7 mouse cellular contexts compared by ENCODE assay signal in the genomic region with DNA sequence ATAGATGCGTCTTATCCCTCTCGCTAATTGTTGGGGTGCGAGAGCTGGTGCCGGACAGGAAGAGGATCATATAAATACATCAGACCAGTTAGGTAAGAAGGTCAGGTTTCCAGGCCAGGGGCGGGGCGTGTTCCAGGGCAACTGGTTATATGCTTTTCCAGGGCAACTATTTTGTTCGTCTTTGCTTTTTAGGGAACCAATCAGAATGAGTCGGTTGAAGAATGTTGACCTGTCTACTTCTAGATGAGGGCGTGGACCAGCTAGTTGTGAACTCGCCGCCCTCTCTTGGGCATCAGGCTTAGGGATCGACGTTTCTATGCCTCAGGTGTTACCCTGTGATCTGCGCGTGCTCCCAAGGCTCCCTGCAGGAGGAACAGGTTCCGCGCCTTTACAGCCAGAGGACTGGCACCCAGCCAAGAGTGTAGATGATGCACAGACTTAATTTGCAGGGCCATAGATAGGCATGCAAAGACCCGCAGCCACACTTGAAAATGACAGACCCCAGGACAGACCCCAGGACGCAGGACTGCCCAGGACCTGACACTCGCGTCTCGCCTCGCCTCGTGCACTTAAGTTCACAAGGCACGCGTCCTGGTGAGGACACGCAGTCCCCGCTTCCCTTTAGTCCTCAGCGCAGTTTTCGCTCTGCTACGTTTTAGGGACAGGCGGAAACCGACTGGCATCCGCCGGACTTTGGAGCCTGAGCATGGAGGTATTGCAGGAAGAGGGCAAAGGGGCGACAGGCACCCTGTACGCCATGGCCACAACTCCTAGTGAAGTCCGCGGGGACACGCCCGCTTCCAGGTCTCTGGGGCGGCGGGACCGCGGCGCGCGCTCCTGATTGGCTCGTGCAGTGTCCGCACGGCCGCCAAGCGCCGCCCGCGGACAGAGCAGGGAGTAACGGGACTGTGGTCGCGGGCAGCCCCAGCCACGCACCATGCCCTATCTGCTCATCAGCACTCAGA. TPM values are rescaled to one million over a fixed set of nuclear protein-coding genes. Genes with fewer than 3 reads are reported as not detected.
A peak's percentile ranks its signal among the peaks of the same experiment; 100 is the strongest.
DNase-seq lines count a peak whose midpoint lies in the region; ATAC-seq and TF ChIP-seq lines count a peak whose summit lies in the region.

A gene (plus strand): TSS at position 873 of the 965 bp plus-strand sequence.

- no peak for TF ChIP-seq POLR2A in embryonic fibroblast, embryonic 13.5 days (IDR thresholded peaks at IDR 0.05; ENCODE audit: low read depth, low read length)

- peaks cover 6% of the 10 kb centered on the region; the same call in 1 of the 2 replicates for H3K4me1 ChIP-seq in embryonic fibroblast, embryonic 13.5 days (ENCODE audit: control insufficient read depth, insufficient read depth, low read length)
- H3K4me1 ChIP-seq in heart, embryonic 14.5 days (ENCODE audit: control insufficient read depth in 2 of 2, insufficient read depth in 2 of 2, low read length in 2 of 2), result peaks cover 9% of the 10 kb centered on the region in 2 experiments
- peaks cover 12% of the 10 kb centered on the region for H3K4me1 ChIP-seq in kidney, embryonic 16.5 days (ENCODE audit: insufficient read depth, low read length)

- no peaks in the 10 kb centered on the region for H3K36me3 ChIP-seq in heart, embryonic 14.5 days (ENCODE audit: control insufficient read depth, insufficient read depth, low read length)
- no peaks in the 10 kb centered on the region for H3K36me3 ChIP-seq in kidney, embryonic 16.5 days (ENCODE audit: insufficient read depth, low read length)

- peak; percentile 77 for DNase-seq in MN1 (ENCODE audit: low spot score)
- DNase-seq in adrenal gland, postnatal 4 days (ENCODE audit: low spot score in 2 of 2), result peak; percentile 22 to 47
- DNase-seq in lung, postnatal 10 days, result peak; percentile 80
- DNase-seq in retina, adult 2 months (ENCODE audit: low read depth, low spot score), result peak; percentile 32

- no peak for TF ChIP-seq CTCF in embryonic fibroblast, embryonic 13.5 days (IDR thresholded peaks at IDR 0.05; ENCODE audit: borderline replicate concordance, insufficient read depth, low read length)

- peak within 1 kb of the TSS; percentile 100 for H3K4me2 ChIP-seq in heart, embryonic 14.5 days (ENCODE audit: low read length)
- peak within 1 kb of the TSS; percentile 94 for H3K4me2 ChIP-seq in kidney, embryonic 16.5 days (replicated peaks; ENCODE audit: low read depth, low read length)

- 0 out of 2 replicates have a peak, but pooled peaks cover 3% of the 10 kb centered on the region for H3K9me3 ChIP-seq in heart, embryonic 14.5 days (ENCODE audit: control insufficient read depth, low read length)
- H3K9me3 ChIP-seq in kidney, embryonic 16.5 days (ENCODE audit: low read length), result no peaks in the 10 kb centered on the region

- peak within 1 kb of the TSS; percentile 67 for H3K9ac ChIP-seq in heart, embryonic 14.5 days (ENCODE audit: low read length)
- H3K9ac ChIP-seq in kidney, embryonic 16.5 days (replicated peaks; ENCODE audit: low read length), result peak within 1 kb of the TSS; percentile 62

- no peak within 1 kb of the TSS for H3K27ac ChIP-seq in embryonic fibroblast, embryonic 13.5 days (ENCODE audit: insufficient read depth, low read length)
- no peak within 1 kb of the TSS for H3K27ac ChIP-seq in heart, embryonic 14.5 days (replicated peaks in 1 of 2; ENCODE audit: control insufficient read depth in 1 of 2, insufficient read depth in 1 of 2, low read depth in 2 of 2, low read length in 2 of 2)
- no peak within 1 kb of the TSS for H3K27ac ChIP-seq in kidney, embryonic 16.5 days (ENCODE audit: low read length)

- WGBS in heart, embryonic 14.5 days, result under 1% methylated on average over 60 of the region's 60 CpGs
- WGBS in kidney, embryonic 16.5 days, result under 1% methylated on average over 60 of the region's 60 CpGs

- H3K27me3 ChIP-seq in heart, embryonic 14.5 days (ENCODE audit: control insufficient read depth, insufficient read depth, low read length), result peaks cover 13% of the 10 kb centered on the region; the same call in 1 of the 2 replicates
- peaks cover 21% of the 10 kb centered on the region; the same call in 1 of the 2 replicates for H3K27me3 ChIP-seq in kidney, embryonic 16.5 days (ENCODE audit: insufficient read depth, low read length)

- peak; percentile 70 for ATAC-seq in heart, embryonic 14.5 days (ENCODE audit: insufficient number of reproducible peaks, insufficient read depth, low FRiP score, low read depth)
- peak; percentile 86 for ATAC-seq in kidney, embryonic 16.5 days (ENCODE audit: low FRiP score, low TSS enrichment)

- H3K4me3 ChIP-seq in embryonic fibroblast, embryonic 13.5 days (ENCODE audit: insufficient read depth, low read length), result peak within 1 kb of the TSS; percentile 43
- peak within 1 kb of the TSS; percentile 49 to 55 for H3K4me3 ChIP-seq in heart, embryonic 14.5 days (ENCODE audit: control insufficient read depth in 1 of 2, insufficient read depth in 1 of 2, low read depth in 1 of 2, low read length in 2 of 2)
- H3K4me3 ChIP-seq in kidney, embryonic 16.5 days (ENCODE audit: low read length), result peak within 1 kb of the TSS; percentile 58

RNA-seq across cellular contexts. Expression of the gene that starts here (rescaled TPM):
- total RNA-seq in adrenal gland, postnatal 4 days (2021), result 10 to 100 TPM in 1 of 2 experiments, 1 to 10 TPM in 1; 7.2 to 16.8 TPM
- polyA plus RNA-seq in embryonic fibroblast, embryonic 13.5 days (2011; ENCODE audit: insufficient read length, low read depth, missing spikeins), result 1.9 and 3.7 TPM in 2 replicates
- polyA plus RNA-seq in heart, embryonic 14.5 days (2014; fragmentation: Nextera tagmentation; extraction: Ambion mirVana), result 7.2 and 9.4 TPM in 2 replicates
- 34.5 and 38.8 TPM in 2 replicates for polyA plus RNA-seq in kidney, embryonic 16.5 days (2015; fragmentation: Nextera tagmentation; extraction: Ambion mirVana)
